Mouse (Mus musculus) kidney, postnatal 0 days (tissue): Measurements from ENCODE around the gene Pyroxd1. TPM values are rescaled to one million over a fixed set of nuclear protein-coding genes. Genes with fewer than 3 reads are reported as not detected.

ENCODE experiments used
- ATAC-seq: fragments of 200-750 bp; cut with Nextera tagmentation; replicated peaks from 2 replicates; pipeline ENCODE4 v1.8.0; 2017; ENCODE audit warnings: low read depth, moderate number of reproducible peaks, moderate TSS enrichment, moderate library complexity; ENCODE audit not compliant: low FRiP score
- DNase-seq: peaks from one replicate; pipeline ENCODE4 v3.0.0-alpha.2; 2016; ENCODE audit warnings: low spot score
- H3K27ac ChIP-seq: fragments of 300-500 bp; sonication (generic); 2 replicates; pipeline ENCODE4 v1.5.1; 2014; ENCODE audit warnings: mild to moderate bottlenecking
- H3K27me3 ChIP-seq: fragments of 300-500 bp; sonication (generic); 2 replicates; pipeline ENCODE4 v1.6.1; 2014; ENCODE audit warnings: low read length, mixed read lengths; ENCODE audit not compliant: insufficient read depth
- H3K36me3 ChIP-seq: fragments of 300-500 bp; sonication (generic); 2 replicates; pipeline ENCODE4 v1.6.1; 2014; ENCODE audit warnings: low read length, mixed read lengths; ENCODE audit not compliant: insufficient read depth
- H3K4me1 ChIP-seq: fragments of 300-500 bp; sonication (generic); replicated peaks from 2 replicates; pipeline ENCODE4 v1.6.1; 2014; ENCODE audit warnings: antibody characterized with exemption, low read length, mixed read lengths; ENCODE audit not compliant: insufficient read depth
- H3K4me2 ChIP-seq: fragments of 300-500 bp; sonication (generic); 2 replicates; pipeline ENCODE4 v1.6.1; 2014; ENCODE audit warnings: mild to moderate bottlenecking, low read length, moderate library complexity, mixed read lengths
- H3K4me3 ChIP-seq: fragments of 300-500 bp; sonication (generic); replicated peaks from 2 replicates; pipeline ENCODE4 v1.5.1; 2014; ENCODE audit warnings: low read depth, low read length
- H3K9ac ChIP-seq: fragments of 300-500 bp; sonication (generic); 2 replicates; pipeline ENCODE4 v1.6.1; 2014; ENCODE audit warnings: low read depth, low read length
- H3K9me3 ChIP-seq: fragments of 300-500 bp; sonication (generic); replicated peaks from 2 replicates; pipeline ENCODE4 v1.6.1; 2016; ENCODE audit warnings: low read length, inconsistent platforms, mixed read lengths
- CTCF ChIP-seq: IDR thresholded peaks from 2 replicates; pipeline ENCODE4 v1.5.1; 2016; ENCODE audit warnings: antibody characterized with exemption, low read depth, mild to moderate bottlenecking, moderate library complexity
- WGBS: fragments of 180-500 bp; shearing (Covaris S2); extraction: QIAGEN DNeasy Blood & Tissue Kit; methylation state at CpG from one replicate; pipeline ENCODE4 v1.1.7; 2014; 5-methylcytosine and 5-hydroxymethylcytosine counted together
- polyA plus RNA-seq: library from polyadenylated mRNA; unstranded; fragments of >200 nt; fragmentation: Nextera tagmentation; extraction: Ambion mirVana; gene quantifications from 2 replicates; pipeline ENCODE4 v1.2.1, GENCODE M21; 2015

Pyroxd1 gene
- polyA plus RNA-seq, 1 experiment from 2014 or later, result 21.1 TPM

GRCm38 (mm10) chr6:142381615-142382014 lies 36.2 kb downstream of the Pyroxd1 start:
- H3K4me3 ChIP-seq, result no peak overlapping the region
- ATAC-seq (no peak), DNase-seq (no peak)
- no peak overlapping the region for H3K4me2 ChIP-seq
- WGBS, result 85% methylated on average over 7 of the region's 7 CpGs
- H3K9me3 ChIP-seq, result no peaks in the 10 kb centered on the region
- no peak overlapping the region for H3K9ac ChIP-seq
- TF ChIP-seq CTCF, result no peak
- H3K36me3 ChIP-seq, result no peaks in the 10 kb centered on the region
- no peaks in the 10 kb centered on the region for H3K27me3 ChIP-seq
- H3K4me1 ChIP-seq, result no peaks in the 10 kb centered on the region
- no peak overlapping the region for H3K27ac ChIP-seq

- ATAC-seq (no peak), DNase-seq (no peak)
- TF ChIP-seq CTCF, result no peak
- 0 out of 2 replicates have a peak, but pooled peaks cover 8% of the 10 kb centered on the region for H3K4me1 ChIP-seq
- H3K9me3 ChIP-seq, result no peaks in the 10 kb centered on the region
- H3K4me2 ChIP-seq, result no peak overlapping the region
- H3K27me3 ChIP-seq, result no peaks in the 10 kb centered on the region
- H3K36me3 ChIP-seq, result no peaks in the 10 kb centered on the region
- 85% methylated on average over 9 of the region's 9 CpGs for WGBS
- no peak overlapping the region for H3K27ac ChIP-seq
- no peak overlapping the region for H3K4me3 ChIP-seq
- no peak overlapping the region for H3K9ac ChIP-seq
Observed at GRCm38 (mm10) chr6:142384521-142384920, 39.1 kb downstream of the Pyroxd1 start.

GRCm38 (mm10) chr6:142386285-142387010 lies 41.0 kb downstream of the Pyroxd1 start:
- no peak for TF ChIP-seq CTCF
- H3K27me3 ChIP-seq, result no peaks in the 10 kb centered on the region
- H3K4me1 ChIP-seq, result 0 out of 2 replicates have a peak, but pooled peaks cover 8% of the 10 kb centered on the region
- H3K36me3 ChIP-seq, result no peaks in the 10 kb centered on the region
- DNase-seq (no peak), ATAC-seq (peak; percentile 76)
- peak overlapping the region; percentile 63 for H3K9ac ChIP-seq
- H3K9me3 ChIP-seq, result no peaks in the 10 kb centered on the region
- no peak overlapping the region for H3K27ac ChIP-seq
- H3K4me2 ChIP-seq, result peak overlapping the region; percentile 80
- H3K4me3 ChIP-seq, result peak overlapping the region; percentile 98
- 4% methylated on average over 31 of the region's 31 CpGs for WGBS

- WGBS, result under 1% methylated on average over 73 of the region's 87 CpGs
- H3K27ac ChIP-seq, result 0 out of 2 replicates have a peak within 1 kb of the TSS, but pooled peaks have one; percentile 51
- H3K4me2 ChIP-seq, result peak within 1 kb of the TSS; percentile 80
Observed at GRCm38 (mm10) chr6:142387011-142387754, 41.7 kb downstream of the Pyroxd1 start, which contains the start of the genes Recql and Golt1b. TSS of gene Recql (minus strand) at chr6:142387087. TSS of gene Golt1b (plus strand) at chr6:142387221.

GRCm38 (mm10) chr6:142387755-142388271 lies 42.4 kb downstream of the Pyroxd1 start:
- Histone ChIP-seq H3K27ac (no peak overlapping the region), H3K9me3 (no peaks in the 10 kb centered on the region), H3K4me2 (peak overlapping the region; percentile 80), H3K27me3 (no peaks in the 10 kb centered on the region), H3K36me3 (no peaks in the 10 kb centered on the region), H3K4me3 (peak overlapping the region; percentile 98), H3K4me1 (0 out of 2 replicates have a peak, but pooled peaks cover 8% of the 10 kb centered on the region), H3K9ac (peak overlapping the region; percentile 91)
- 12% methylated on average over 8 of the region's 8 CpGs for WGBS
- no peak for ATAC-seq
- TF ChIP-seq CTCF, result no peak
- DNase-seq, result peak; percentile 25

More at GRCm38 (mm10) chr6:142387011-142387754, 41.7 kb downstream of the Pyroxd1 start, which contains the start of the genes Recql and Golt1b:
- peak; percentile 100 for ATAC-seq
- DNase-seq, result peak; percentile 97
- Histone ChIP-seq H3K9ac (peak within 1 kb of the TSS; percentile 91), H3K9me3 (no peaks in the 10 kb centered on the region), H3K27me3 (no peaks in the 10 kb centered on the region), H3K4me3 (peak within 1 kb of the TSS; percentile 98), H3K4me1 (0 out of 2 replicates have a peak, but pooled peaks cover 8% of the 10 kb centered on the region), H3K36me3 (no peaks in the 10 kb centered on the region)
- TF ChIP-seq CTCF, result no peak

- Histone ChIP-seq H3K9ac (no peak overlapping the region), H3K4me1 (0 out of 2 replicates have a peak, but pooled peaks cover 8% of the 10 kb centered on the region), H3K36me3 (0 out of 2 replicates have a peak, but pooled peaks cover 9% of the 10 kb centered on the region), H3K9me3 (no peaks in the 10 kb centered on the region), H3K27me3 (no peaks in the 10 kb centered on the region), H3K4me2 (no peak overlapping the region), H3K27ac (no peak overlapping the region), H3K4me3 (no peak overlapping the region)
- ATAC-seq (no peak), DNase-seq (no peak)
- 83% methylated on average over 2 of the region's 2 CpGs for WGBS
- TF ChIP-seq CTCF, result no peak
Observed at GRCm38 (mm10) chr6:142389101-142389500, 43.6 kb downstream of the Pyroxd1 start.
